Mouse (Mus musculus): ENCODE data around the gene Ano4. TPM values are rescaled to one million over a fixed set of nuclear protein-coding genes. Genes with fewer than 3 reads are reported as not detected.

Gene Ano4
- total RNA-seq, 2 experiments from 2014 or later: 19.6 to 22.3 TPM

DNA sequence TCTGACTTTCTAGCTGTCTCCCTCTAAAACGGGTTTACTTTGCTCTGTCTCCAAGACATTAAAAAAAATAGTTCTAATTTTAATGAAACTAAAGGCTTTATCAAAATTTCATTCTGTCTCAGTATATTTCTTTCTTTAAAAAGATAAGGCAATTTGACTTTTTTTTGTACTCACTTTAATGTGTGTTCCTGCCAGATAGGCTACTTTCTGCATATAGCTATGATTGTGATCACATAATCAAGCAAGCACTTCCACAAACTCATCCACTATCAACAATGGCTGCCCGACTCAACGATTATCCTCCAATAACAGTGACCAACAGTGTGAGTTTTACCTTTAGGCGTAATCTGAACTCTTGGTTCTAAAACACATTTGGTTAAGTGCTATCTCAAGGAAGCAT lies 55.3 kb downstream of the Ano4 start:
- no peak for DNase-seq (ENCODE audit: extremely low spot score in 1 of 2, low spot score in 1 of 2)

DNA sequence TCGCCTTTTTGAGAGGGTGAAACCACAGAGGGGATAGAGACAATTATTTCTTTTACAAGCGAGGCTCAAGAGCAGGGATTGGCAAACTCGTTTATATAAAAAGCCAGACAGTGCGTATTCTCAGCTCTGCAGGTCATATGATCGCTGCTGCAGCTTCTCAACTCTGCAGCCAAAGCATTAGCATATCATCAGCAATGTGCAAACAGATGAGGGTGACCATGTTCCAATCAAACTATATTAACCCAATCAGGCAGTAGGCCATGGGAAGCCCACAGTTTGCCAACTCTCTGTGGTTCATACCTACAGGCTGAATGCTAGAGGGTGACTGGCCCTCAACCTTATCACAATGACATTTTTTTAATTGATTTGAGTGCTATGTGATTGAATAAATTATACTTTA lies 64.2 kb downstream of the Ano4 start:
- no peak for DNase-seq (ENCODE audit: extremely low spot score in 1 of 2, low spot score in 1 of 2)

DNA sequence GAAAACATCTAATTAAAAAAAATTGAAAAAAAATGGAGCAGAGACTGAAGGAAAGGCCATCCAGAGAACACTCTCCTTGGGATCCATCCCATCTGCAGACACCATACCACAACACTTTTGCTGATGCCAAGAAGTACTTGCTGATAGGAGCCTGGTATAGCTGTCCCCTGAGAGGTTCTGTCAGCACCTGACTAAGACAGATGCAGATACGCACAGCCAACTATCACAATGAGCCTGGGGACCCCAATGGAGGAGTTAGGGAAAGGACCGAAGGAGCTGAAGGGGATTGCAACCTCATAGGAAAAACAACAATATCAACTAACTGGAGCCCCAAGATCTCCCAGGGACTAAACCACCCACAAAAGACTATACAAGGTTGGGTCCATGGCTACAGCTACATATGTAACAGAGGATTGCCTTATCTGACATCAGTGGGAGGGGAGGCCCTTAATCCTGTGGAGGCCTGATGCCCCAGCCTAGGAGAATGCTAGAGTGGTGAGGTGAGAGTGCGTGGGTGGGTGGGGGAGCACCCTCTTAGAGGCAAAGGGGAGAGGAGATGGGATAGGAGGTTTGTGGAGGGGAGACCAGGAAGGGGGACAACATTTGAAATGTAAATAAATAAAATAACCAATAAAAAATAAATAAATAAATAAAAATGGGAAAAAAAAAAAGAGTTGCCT lies 71.4 kb downstream of the Ano4 start:
- DNase-seq (ENCODE audit: extremely low spot score in 1 of 2, low spot score in 1 of 2): no peak

DNA sequence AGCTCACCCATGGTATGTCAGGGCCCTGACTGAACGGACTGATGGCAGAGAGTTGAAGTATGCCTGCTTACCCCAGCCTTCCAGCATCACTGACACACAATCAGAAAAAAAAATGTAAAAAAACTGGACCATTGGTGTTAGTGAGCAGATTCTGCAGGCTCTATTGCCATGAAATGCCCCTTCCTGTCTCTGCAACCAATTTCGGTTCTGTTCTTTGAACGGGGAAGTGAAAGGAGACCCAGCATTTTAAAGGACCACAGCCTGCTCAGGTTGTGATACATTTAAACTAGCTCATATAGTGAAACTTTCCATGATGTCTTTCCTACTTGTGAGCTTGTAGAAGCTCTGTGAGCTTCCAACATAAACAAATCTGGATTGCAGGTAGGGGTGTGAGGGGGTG lies 77.2 kb downstream of the Ano4 start:
- no peak for DNase-seq (ENCODE audit: extremely low spot score in 1 of 2, low spot score in 1 of 2)

DNA sequence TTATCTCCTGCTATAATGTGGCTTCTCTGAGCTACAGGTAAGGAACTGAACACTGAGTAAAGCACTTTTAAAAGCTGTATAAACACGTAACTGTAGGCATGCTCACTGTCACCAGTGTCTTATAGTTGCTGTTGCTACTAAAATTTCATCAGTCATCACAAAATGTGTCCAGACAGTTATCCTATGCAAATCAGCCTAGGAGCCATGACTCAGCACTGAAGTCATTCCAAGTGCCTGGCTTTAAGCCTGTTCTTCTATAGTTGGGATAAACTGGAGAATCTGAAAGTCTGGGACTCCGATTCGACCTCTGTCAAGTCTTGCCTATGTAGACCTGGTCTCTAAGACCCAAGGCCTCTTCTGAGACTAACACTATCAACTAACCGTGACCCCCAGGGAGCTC lies 81.2 kb downstream of the Ano4 start:
- no peak for DNase-seq (ENCODE audit: extremely low spot score in 1 of 2, low spot score in 1 of 2)

DNA sequence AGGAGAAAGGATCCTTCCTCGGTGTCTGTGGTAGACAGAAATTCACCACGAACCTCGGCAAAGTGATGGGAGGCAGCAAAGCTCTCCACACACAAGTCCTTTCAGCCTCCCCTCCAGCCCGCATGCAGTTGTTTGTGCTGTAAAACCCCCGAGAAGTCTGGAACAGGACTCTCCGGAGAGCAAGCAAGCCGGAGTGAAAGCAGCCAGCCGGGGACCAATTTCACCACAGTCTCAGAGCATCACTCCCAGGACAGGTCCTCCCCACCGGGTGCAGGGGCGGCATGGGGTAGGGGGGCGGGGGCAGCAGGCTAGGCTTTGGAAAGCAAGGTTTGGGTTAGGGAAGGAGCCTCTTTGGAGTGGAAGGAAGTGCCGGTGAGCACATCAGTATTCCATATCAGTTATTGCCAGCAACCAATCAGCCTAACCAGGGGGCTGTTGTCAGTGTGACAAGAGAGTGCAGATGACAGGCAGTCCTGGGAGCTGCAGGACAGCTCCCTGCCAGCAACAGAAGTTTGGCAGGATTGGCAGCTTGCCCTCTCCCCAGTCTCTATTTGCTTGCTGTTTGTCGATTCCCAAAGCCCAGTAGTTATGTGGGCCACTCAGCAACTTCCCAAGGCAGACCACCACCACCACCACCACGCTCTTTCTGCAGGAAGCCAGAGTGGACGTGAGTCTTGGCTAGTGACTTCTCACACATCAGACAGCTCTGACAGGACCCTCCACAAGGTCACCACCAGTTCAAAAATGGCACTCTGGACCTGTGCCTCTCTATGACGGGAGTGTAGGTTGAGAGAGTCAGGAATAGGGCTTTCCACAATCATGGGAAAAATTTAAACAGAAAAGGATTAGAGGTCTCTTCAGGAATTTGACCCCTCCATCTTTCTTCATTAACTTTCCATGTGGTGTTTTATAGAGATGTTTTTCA lies 86.8 kb downstream of the Ano4 start:
- peak; percentile 37 to 40 for DNase-seq (ENCODE audit: extremely low spot score in 1 of 2, low spot score in 1 of 2)

DNA sequence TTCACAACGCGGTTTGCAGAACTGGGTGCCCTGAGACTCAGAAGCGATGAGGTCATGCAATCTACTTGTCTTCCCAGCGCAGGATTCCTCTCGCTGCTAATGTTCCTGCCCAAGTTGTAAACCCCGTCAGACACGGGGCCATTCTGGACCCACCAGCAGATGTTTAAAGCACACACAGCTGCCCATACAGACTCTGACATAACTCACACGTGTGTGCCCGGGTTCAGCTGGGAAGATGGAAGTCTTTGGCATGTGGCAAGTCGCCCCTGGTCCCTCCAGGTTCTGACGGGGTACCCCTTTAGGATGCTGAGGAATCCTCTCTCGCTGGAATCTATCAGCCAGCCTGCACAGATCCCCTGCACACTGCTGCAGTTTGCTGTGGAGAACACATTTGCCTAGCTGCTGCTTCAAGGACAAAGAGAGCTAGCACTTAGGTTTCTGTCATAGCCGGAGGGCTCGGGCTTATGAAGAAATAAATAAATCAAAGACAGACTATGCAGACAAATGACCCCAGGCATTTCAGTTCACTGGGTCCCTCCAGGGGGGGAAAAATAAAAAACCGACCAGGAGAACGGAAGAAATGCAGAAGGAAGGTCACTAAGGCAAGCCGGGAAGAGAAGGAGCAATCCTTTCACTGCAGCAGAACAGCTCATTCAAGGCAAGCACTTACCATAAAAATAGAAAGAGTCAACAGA lies 87.7 kb downstream of the Ano4 start:
- peak; percentile 20 to 27 for DNase-seq (ENCODE audit: extremely low spot score in 1 of 2, low spot score in 1 of 2)

DNA sequence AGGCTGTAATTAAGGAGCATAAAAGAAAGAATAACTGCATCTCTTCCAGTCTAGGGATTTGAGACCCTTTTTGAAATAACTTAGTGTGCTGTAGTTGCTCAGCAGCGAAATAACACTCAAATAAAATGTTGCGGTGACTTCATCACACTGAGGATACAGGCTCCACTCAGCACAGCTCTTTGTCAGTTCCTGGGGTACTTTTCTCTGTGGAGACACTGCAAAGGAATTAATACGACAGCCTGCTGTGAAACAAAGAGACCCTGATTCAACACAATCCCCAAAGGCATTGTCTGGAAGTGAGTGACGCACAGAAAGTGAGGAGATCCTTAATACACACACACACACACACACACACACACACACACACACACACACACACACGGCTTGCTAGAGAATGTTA lies 89.8 kb downstream of the Ano4 start:
- DNase-seq (ENCODE audit: extremely low spot score in 1 of 2, low spot score in 1 of 2): no peak

DNA sequence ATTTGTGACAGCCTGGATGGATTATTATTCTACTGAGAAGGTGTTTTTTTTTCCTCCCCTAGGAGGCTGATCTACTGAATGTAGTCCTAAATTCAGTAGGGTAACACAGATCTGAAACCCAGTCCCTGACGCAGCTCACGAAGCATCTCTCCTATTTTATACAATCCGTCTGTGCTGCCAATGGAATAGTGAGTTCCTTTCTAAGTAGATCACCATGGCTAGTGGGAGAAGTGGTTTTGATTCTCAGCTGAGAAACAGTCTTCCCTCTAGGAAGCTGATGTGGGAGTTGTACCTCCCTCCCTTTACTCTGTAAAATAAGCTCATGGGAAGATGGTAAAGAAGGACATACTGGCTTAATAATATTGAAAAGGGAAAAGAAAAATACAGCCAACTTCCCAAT lies 90.8 kb downstream of the Ano4 start:
- no peak for DNase-seq (ENCODE audit: extremely low spot score in 1 of 2, low spot score in 1 of 2)

DNA sequence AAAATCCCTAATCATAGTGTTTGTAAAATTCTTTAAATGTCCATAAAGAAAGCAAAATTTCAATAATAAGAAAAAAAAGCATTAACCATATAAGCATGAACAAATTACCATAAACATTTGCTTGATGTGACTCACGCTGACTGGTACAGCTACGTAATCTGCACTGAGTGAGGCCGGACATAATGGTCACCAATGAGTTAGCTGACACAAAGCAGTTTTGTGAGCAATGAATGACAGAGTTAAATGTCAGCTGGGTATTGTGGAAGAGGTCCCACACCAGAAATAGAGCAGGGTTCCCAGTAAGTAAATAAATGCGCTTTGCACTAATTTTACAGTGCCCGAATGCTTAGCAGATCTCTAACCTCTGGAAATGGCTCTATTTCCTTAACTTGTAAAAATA lies 91.9 kb downstream of the Ano4 start:
- DNase-seq (ENCODE audit: extremely low spot score in 1 of 2, low spot score in 1 of 2): no peak

DNA sequence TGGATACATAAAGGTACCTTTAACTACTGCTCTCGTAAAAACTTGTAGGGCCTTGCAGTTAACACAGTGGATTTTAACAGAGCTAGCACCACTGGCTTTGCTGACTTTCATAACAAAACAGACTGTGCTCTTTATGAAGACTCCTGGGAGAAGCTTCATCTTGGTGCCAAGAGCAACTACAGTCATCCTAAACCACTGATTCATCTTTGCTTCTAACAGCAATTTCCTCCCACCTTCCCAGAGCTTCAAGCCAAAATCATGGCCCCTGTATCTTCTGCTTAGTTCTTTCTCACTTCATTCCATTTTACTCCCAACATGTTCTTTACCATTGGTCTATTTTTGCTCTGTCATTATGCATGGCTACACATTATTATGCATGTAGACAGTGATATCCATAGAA lies 100.8 kb downstream of the Ano4 start:
- DNase-seq (ENCODE audit: extremely low spot score in 1 of 2, low spot score in 1 of 2): no peak

DNA sequence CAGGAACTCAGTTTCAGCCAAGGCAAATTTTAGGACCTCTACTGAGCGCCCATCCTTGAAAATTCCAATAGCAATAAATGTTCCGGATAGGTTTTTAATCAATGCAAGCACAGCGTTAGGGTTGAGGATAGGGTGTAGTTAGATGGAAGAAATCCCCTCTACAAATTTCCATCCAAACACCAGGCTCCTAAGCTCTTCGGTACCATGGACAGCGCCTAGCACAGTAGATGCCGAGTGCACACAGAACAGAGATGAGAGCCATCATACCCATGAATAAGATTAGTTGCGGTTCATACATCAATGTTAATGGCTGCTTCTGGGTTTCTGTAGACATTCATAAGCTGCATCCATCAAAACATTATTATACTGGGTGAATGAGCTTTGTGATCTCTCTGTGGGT lies 120.0 kb downstream of the Ano4 start:
- DNase-seq (ENCODE audit: extremely low spot score in 1 of 2, low spot score in 1 of 2): peak in 1 of 2 experiments; percentile 15

DNA sequence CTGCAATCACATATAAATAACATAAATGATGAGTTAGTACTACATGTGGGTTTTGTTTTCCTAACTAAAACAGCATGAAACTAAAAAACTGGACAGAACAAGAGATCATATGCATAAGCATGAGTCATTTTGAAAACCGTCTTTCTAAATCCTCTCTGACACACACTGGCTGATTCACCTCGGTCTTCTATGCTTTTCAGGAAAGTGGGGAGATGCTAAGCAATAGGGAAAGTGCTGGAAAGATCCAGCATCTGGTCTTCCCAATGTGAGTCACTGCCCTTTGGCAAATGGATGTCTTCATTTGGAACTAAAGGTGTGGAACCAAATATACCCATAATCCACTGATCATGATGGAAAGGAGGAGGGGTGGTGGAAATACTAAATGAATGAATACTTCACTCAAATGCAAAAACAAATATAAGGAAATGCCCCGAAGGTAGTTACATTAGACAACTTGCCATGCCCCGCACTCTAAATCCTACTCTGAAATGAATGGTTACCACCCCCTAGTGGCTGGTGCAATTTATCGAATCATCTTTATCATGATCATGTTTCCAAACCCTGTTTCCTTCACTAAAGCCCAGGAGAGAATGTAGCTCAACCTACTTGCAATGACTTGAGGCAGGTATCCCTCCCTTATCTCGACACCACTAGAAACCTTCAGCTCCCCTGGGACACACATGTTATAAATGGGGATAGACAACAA lies 122.1 kb downstream of the Ano4 start:
- DNase-seq (ENCODE audit: extremely low spot score in 1 of 2, low spot score in 1 of 2): no peak

DNA sequence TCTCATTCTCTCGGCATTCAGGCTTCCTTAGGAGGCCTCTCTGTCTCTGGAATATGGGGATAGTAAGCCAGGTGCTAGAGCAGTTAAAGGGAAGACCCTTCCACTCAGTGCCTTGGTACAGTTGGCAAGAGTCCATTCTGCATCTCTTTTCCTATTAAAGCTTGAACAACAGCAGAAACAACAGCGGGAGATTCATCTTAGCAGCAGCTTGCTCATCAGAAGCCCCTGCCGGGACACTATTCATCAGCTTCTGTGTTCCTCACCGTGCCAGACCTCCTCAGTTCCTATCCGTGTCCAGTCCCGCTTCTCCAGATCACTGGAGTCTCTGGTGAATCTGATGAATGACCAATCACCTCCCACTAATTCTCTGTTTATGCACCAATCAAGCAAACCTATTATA lies 128.5 kb downstream of the Ano4 start:
- DNase-seq (ENCODE audit: extremely low spot score in 1 of 2, low spot score in 1 of 2): no peak

DNA sequence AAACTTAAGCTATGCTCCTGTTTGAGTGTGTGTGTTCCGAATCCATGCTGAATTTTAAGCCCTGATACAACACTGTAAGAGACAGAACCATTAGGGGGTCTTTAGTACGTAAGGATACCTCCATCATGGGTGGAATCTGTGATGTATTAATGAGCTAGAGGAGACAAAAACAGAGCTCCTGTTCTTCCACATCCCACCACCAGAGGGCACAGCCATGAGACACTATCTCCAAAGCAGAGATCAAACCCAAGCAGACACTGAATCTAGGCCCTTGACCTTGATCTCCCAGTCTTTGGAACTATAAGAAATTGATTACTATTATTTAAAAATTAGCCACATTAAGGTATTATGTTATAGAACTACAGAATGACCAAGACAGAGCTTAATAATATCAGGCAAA lies 138.7 kb downstream of the Ano4 start:
- DNase-seq (ENCODE audit: extremely low spot score in 1 of 2, low spot score in 1 of 2): peak in 1 of 2 experiments; percentile 61

DNA sequence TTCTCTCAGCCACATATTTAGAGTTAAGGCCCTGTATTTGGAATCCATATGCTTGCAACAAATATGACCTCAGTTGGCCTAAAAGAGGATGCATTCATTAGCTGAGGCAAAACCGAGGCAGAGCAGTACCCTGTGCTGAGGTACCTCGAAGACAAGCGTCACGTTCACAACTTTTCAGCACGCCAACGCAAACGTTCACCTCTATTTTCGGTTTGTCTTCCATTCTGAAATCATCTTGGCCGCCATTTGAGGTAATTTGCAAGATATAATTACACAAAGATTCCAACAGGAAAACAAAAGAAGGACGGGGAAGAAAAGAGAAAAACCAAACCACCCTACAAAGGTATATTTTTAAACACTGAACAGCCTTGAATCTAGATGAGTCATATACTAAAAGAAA lies 148.1 kb downstream of the Ano4 start:
- no peak for DNase-seq (ENCODE audit: extremely low spot score in 1 of 2, low spot score in 1 of 2)

DNA sequence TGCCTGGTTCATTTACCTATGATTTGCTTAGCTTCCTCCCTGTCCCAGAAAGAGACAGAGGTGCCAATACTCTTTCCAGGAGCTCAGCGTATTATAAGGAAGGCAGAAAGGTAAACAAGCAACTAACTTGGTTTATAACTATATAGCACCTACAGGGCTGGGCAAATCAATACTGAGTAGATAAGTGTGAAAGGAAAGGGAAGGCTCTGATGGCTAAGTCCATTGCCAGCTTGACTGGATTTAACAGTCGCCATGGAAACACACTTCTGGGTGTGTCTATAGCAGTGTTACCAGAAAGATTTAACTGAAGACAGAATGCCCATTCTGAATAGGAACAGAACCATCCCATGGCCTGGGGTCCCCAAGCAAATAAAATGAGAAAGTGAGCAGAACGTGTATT lies 149.5 kb downstream of the Ano4 start:
- no peak for DNase-seq (ENCODE audit: extremely low spot score in 1 of 2, low spot score in 1 of 2)

DNA sequence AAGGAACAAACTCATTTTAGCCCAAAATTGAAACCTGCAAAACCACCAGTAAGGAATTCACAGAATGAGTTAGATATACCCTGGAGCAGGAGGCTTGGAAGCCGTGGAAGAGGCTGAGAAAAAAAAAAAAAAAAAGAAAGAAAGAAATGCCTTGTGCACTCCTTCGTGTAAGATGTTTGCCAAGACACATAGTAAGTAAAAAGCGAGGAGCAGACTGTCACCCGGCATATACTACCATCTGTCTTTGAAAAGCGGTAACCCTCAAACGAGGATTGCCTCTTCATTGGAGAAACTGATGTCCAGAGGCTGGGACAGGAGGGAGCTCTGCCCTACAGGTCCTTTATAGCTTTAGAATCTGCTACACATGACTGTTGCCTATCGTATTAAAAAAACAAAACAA lies 150.1 kb downstream of the Ano4 start:
- DNase-seq (ENCODE audit: extremely low spot score in 1 of 2, low spot score in 1 of 2): no peak

DNA sequence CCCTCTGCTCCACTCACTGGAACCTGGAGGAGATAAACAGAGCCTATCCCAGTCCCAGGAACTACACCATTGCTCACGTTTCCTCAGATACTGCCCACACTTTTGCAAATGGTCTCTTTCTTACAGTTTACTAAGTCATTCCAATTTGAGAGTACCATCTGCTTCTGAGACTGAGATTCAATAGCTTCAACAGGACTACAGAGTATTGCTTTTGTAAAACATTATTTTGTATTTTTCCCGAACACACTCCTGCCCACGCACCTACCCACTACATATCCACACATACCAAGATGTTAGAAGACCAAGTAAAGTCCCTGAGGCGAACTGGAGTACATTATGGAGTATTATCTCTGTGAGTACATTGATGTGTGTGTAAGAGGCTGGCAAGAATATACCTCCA lies 166.6 kb downstream of the Ano4 start:
- no peak for DNase-seq (ENCODE audit: extremely low spot score in 1 of 2, low spot score in 1 of 2)

DNA sequence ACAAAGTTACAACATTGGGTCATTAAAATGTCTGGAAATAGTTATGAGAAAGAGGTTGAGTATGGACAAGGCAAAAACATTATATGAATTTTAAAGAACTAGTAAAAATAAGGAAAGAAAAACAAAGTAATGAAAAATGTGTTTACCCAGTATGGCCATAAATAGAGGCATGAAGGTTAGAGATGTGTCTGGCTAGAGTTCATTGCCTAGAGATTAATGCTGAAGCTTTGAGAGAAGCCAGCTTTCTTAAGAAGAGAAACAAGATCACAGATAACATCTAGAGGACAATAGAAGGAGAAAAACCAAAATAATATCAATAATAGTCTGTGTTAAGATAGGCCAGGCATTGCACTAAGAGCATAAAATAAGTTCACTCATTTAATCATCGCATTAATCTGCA lies 180.0 kb downstream of the Ano4 start:
- no peak for DNase-seq (ENCODE audit: extremely low spot score in 1 of 2, low spot score in 1 of 2)

DNA sequence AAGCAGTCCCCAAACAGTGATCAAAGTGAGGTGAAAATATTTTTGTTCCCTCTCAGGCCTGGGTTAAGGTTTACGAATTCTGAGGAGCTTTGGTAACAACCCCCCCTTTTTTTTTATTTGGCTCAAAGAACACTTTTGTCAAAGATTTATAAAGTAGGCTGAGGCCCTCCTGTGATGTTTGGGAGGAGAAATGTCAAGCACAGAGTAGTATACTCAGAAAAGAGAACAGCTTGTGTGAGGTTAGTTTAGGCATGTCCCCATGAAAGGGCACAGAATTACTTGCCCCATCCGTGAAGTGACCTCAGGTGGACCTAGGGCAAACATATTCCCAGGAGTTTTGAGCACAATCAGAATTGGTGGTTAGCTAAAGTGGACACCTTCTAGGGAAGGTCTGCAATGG lies 189.1 kb downstream of the Ano4 start:
- DNase-seq (ENCODE audit: extremely low spot score in 1 of 2, low spot score in 1 of 2): no peak

Measured in layer of hippocampus, postnatal 25 days (tissue).